Mouse (Mus musculus): ENCODE results near the gene Ptprt.

Gene Ptprt

DNA sequence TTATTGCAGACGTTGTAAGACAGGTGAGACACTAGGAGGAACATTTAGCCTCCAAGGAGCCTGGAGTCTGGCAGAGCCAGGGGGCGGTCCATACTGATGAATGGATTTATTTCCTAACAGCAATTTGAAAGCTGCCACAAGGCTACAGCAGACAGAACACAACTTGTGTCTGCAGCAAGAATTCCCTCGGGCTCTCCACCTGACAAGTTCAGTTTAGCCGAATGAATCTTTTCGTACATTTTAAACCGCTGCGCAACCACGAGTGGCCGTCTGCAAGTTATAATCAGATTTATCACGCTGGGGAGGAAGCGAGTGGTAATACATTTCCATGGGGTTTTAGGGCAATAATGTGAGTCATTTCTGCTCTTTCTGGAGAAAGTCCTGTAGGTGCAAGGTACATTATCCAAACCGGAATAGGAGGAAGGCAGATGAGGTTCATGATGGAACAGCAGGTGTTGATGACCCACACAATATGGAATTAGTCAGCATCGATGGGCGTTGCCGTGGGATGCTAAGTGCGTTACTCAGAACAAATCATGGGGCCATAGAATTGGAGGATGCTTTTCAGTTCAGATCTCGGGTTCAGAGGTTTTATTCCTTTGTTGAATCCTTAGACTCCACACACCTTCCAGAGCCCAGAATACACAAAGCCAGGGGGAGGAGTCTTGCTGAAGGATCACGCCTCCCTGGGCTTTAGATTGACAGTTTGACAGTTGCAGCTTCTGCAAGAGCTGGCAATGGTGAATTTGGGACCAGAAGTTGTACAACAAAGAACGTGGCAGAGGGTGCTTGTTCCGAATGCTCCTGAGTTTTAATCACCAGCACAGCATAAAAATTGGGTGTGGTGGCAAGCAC is 478.1 kb downstream of the Ptprt start:
- no peak for DNase-seq

- DNase-seq, result no peak
Observed at GRCm38 (mm10) chr2:162181826-162182225, 479.1 kb downstream of the Ptprt start.

DNA sequence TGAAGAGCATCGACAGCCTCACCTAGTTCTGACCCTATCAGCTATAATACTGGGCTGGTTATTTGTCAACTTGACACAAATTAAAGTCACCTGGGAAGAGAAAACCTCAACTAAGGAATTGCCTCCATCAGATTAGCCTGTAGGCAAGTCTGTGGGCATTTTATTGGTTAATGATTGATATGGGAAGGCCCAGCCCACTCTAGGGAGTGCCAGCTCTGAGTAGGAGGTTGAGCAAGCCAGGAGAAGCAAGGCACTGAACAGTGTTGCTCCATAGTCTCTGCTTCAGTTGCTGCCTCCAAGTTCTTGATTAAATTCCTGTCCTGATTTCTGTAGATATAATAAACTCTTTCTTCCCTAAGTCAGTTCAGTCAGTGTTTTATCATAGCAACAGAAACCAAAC is 488.4 kb downstream of the Ptprt start:
- peak; percentile 11 to 22 for DNase-seq

DNA sequence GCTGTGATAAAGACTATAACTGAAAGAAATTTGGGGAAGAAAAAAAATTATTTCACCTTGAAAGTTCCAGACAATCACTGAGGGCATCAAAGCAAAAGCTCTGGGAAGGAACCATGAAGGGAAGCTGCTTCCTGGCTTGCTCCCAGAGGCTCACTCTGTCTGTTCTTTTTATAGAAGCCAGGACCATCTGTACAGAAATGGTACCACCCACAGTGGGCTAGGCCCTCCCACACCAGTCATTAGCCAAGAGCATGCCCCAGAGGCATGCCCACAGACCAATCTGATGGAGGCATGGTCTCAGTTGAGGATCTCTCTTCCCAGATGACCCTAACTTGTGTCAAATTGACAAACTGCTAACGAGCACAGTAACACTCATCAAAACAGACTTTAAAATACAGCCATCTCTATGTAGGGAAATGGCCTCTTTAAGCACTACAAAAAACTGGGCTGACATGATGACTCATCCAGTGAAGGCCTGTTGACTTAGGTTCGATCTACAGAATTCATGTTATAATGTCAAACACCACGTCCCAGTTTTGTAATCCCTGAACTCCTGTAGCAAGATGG is 519.0 kb downstream of the Ptprt start:
- no peak for DNase-seq

- DNase-seq, result peak; percentile 35 to 75
Observed at GRCm38 (mm10) chr2:162136176-162136575, 524.8 kb downstream of the Ptprt start.

DNA sequence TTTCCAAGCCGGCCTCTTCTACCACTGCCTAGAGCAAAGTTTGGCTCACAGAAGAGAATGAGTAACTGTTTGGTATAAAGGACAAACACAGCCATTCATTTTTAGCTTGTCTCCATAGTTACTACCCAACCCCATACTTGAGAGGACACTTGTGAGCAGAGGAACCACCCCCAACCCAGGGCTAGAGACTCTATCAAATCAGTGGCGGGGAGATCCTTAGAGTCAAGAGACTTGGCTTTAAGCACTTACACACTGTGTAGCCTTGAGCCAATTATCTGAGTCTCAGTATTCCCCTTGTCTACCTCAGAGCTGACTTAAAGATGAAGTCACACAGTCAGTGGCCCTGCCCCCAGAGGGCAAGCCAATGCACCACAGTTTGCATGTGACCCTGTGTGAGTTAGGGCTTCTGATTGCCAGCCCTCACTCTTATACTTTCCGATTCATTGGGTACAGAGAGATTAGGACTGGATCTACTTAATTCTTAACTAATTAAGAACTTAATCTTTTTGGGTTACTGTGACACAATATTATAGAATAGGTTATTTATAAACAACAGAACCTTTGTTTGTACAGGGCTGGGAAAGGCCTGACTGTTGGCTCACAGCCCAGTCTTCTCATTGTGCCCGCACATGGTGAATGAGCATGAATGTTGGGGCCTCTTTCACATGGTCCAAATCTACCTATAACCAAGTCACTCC is 529.2 kb downstream of the Ptprt start:
- DNase-seq, result peak; percentile 40

- DNase-seq, result no peak
Observed at GRCm38 (mm10) chr2:162129896-162130295, 531.1 kb downstream of the Ptprt start.

DNA sequence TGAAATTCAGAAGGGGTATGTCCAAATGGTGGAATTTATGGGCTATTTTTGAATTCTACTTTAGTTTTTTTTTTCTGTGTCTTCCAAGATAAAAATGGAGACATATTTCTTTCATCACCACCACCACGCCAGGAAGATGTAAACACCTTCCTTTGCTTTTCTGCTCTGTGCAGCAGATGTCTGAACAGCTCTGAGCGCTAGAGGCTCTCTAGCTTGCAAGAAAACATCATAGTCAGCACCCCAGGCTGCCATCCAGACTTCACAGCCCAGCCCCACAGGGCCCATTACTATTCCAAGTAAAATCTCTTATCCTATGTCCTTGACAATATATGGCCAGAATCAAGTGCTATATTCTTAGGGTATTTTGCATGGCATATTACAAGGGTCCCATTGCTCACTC is 542.9 kb downstream of the Ptprt start:
- no peak for DNase-seq

GRCm38 (mm10) chr2:162082391-162082790 is 578.6 kb downstream of the Ptprt start:
- no peak for DNase-seq

DNA sequence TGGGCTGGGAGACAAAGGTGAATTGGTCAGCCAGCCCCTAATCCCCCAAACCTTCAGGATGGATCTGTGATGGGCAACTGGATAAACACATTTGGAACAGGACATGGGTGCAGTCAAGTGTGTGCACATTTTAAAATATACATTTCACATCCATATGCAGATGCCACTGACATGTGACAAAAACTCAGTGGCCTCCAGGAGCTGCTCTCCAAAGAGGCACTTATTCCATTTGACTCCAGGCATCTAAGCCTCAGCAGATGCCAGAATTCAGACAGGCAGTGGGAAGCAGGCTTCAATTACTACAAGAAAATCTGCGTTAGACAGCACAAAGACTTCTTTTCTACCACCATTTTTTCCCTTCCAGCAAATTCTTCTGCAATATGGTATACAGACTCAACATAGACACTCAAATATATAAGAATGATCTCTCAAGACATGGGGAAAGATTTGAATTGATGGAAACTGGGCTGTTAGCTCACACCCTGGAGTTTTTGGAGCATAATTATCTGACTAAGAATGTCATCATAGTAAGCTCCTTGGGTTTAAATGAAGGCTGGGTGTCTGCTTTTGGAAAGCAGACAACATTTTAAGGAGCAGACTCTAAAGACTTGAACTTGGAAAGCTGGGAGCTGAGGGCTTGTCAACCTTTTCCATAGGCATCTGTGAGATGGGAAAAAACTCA is 580.1 kb downstream of the Ptprt start:
- no peak for DNase-seq

DNA sequence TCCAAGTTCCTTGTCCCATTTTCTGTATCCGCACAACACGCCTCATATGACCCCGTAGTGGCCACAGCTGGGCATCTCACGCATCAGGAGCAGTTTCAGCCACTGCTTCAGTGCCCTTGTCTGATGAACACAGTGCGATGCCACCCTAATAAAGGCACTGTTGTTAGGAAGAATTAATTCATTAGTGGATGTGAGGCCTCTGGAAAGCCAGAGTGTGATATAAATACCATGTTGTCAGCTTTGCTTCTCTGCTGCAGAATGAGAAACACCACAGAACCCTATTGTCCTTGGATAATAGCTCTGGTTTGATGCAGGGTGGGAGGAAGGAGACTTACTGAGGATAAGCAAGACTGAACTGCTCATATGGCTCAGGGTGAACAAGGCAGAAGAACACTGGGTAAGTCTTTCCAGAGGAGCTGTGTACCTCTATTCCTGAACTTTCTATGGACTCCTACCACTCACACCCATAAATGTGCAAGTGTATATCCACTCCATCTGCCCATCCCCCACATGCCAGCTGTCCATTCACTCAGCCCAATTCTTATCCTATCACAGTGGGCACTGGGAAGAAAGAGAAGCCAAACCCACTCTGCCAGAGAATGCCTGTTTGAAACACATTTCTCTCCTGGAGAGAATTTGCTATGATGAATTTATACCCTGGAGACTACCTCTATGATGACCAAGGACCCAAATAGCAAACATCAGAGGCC is 582.2 kb downstream of the Ptprt start:
- no peak for DNase-seq

- DNase-seq, result peak; percentile 41 to 54
Observed at GRCm38 (mm10) chr2:162052816-162053215, 608.1 kb downstream of the Ptprt start.

DNA sequence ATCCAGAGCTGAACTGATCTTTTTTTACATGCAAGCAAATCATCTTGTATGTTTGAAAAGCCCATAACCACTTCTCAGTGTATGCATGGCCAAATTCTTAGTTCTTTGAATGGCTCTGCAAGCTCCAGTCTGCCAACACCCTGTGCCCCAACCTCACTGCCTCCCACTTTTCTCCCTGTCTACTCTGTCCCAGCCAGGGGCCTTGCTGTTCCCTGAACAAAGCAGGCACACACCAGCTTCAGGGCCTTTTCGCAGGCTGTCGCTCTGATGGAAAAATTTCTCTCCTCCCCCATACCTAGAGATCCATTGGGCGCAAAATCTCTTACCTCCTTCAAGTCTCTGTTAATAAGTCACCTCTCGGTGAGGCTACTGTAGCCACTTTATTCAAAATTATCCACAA is 610.7 kb downstream of the Ptprt start:
- DNase-seq, result peak in 1 of 2 experiments; percentile 6

DNA sequence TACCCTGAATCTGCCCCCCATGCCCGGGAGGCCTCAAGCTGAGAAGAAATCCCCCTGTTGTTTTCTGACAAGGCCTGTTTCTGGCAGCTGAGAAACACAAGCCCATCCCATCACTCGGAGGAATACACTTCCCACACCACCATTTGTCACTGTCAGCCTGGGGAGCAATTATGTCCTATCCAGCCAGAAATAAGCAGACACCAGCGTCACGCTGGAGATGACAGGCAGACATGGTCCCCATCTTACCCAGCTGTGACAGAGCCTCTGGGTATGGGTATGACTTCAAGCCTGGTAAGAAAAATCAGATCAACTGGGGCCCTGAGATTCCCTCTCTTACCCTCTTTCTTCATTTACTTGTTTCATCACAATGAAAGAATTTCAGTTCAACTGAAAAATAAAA is 625.3 kb downstream of the Ptprt start:
- DNase-seq, result no peak

GRCm38 (mm10) chr2:162031636-162032035 is 629.3 kb downstream of the Ptprt start:
- DNase-seq, result peak in 1 of 2 experiments; percentile 16

DNA sequence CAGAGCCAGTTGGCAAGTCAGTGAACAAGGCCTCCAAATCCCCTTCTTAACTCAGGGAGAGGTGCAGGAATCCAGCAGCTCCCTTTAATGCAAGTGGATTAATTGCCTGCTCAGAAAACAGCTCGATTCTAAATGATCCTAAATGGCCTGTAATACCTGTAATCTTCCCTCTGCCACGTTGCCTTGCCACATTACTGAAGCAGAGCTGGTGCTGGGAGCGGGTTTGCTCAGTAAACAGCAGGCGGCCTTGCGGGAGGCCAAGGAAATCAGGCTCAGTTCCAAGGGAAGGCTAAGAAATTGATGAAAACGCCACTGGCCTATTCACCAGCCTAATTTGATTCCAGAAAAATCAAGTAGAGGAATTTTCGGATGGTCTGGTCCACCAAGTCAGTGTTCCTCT is 659.9 kb downstream of the Ptprt start:
- no peak for DNase-seq

DNA sequence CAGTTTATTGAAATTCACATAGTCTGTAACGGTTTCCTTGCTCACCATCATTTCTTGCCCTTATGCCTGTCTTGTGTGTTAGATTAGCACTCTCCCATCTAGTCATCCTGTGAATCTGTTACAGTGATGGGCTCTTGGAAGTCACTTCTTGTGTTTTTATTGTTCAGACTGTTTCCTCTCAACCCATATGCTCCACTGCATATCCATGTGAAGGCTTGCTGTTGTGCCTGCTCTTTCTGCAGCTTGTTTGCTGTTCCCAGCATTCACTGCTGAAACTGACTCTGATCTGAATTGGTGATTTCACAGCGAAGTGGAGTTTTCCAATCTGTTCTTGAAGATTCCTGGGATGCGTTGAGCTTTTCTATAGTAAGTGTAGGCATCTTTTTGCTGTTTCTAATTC is 678.6 kb downstream of the Ptprt start:
- DNase-seq, result no peak

- DNase-seq, result peak in 1 of 2 experiments; percentile 46
Observed at GRCm38 (mm10) chr2:161961179-161962163, 699.5 kb downstream of the Ptprt start.

GRCm38 (mm10) chr2:161945424-161945823 is 715.5 kb downstream of the Ptprt start:
- no peak for DNase-seq

GRCm38 (mm10) chr2:161944689-161945088 is 716.3 kb downstream of the Ptprt start:
- no peak for DNase-seq

DNA sequence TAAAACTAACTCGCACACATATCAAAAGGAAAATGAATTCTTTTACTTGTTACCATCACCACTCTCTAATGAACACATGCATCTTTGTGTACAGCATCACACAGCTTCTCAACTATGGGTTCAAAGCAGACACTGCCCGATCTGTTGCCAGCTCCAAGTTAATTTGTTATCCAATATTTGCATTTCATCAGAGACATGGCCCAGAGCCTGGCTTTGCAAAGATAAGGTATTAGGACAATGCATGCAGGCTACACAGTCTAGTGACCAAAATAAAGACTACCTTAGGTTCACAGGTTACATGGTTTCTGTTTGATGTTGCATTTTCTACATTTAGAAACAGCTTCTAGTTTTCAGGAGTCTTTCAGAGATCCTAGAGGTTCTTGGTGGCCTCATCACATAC is 719.0 kb downstream of the Ptprt start:
- DNase-seq, result no peak

All from kidney, postnatal 36 days (tissue).